ENCODE assay signal across 8 mouse cellular contexts in genomic region chrX:12079059-12079308, GRCm38 (mm10).
DNase-seq lines count a peak whose midpoint lies in the region; ATAC-seq and TF ChIP-seq lines count a peak whose summit lies in the region.

No protein-coding gene starts in this region.

- peaks cover 4% of the 10 kb centered on the region; the same call in 1 of the 2 replicates for H3K4me1 ChIP-seq in brown adipose tissue, adult 24 weeks (ENCODE audit: control insufficient read depth, insufficient read depth, insufficient read length, low read length)
- peaks cover 23% of the 10 kb centered on the region for H3K4me1 ChIP-seq in hindbrain, embryonic 15.5 days (replicated peaks)

- peak overlapping the region; percentile 92 for H3ac ChIP-seq in myocyte (ENCODE audit: control insufficient read depth, insufficient read length)

- no peak for DNase-seq in left cerebral cortex, adult 2 months (ENCODE audit: extremely low spot score in 1 of 2, low spot score in 2 of 2)
- no peak for DNase-seq in left cerebral cortex, postnatal 36 days (ENCODE audit: low spot score in 2 of 2)
- no peak for DNase-seq in layer of hippocampus, adult 11-12 months (ENCODE audit: low spot score)
- DNase-seq in cerebellum, adult 8-10 months: no peak

- H3K27me3 ChIP-seq in hindbrain, embryonic 15.5 days: peaks cover 45% of the 10 kb centered on the region
- no peaks in the 10 kb centered on the region for H3K27me3 ChIP-seq in myocyte (ENCODE audit: control insufficient read depth, insufficient read depth, insufficient read length)

- WGBS in hindbrain, embryonic 15.5 days: 1% methylated on average over 21 of the region's 27 CpGs

- TF ChIP-seq CTCF in left cerebral cortex, adult 2 months (IDR thresholded peaks at IDR 0.05): no peak

- H3K79me2 ChIP-seq in myocyte (ENCODE audit: control insufficient read depth, insufficient read depth): peaks cover 43% of the 10 kb centered on the region

- H3K9ac ChIP-seq in hindbrain, embryonic 15.5 days: peak overlapping the region; percentile 66

- peak overlapping the region; percentile 74 for H3K4me2 ChIP-seq in hindbrain, embryonic 15.5 days
- peak overlapping the region; percentile 42 for H3K4me2 ChIP-seq in myocyte (ENCODE audit: low read depth)

- intact Hi-C loops in left cerebral cortex, adult 2 months (cut with DNase I): loop anchor here (2.0 to 10.0 kb wide), 6 partner anchors 56 to 1364 kb away; partner anchors contain the start of gene Mid1ip1
- intact Hi-C loops in left cerebral cortex, postnatal 36 days (cut with DNase I): loop anchor here (2.0 to 5.0 kb wide), 2 partner anchors 72 to 277 kb away; no protein-coding TSS in a partner anchor

- no peak for ATAC-seq in hindbrain, embryonic 15.5 days (ENCODE audit: low FRiP score, low read depth)
- no peak for ATAC-seq in CD4-positive, CD25-positive, alpha-beta regulatory T cell, adult 4 months

- no peaks in the 10 kb centered on the region for H3K36me3 ChIP-seq in hindbrain, embryonic 15.5 days
- no peaks in the 10 kb centered on the region for H3K36me3 ChIP-seq in myocyte (ENCODE audit: control insufficient read depth, insufficient read depth)

- TF ChIP-seq POLR2A in myocyte (IDR thresholded peaks at IDR 0.05; ENCODE audit: insufficient read length, low read depth): peak; percentile 32

- no peaks in the 10 kb centered on the region for H3K9me3 ChIP-seq in hindbrain, embryonic 15.5 days

- H3K4me3 ChIP-seq in left cerebral cortex, adult 2 months: peak overlapping the region; percentile 61
- peak overlapping the region; percentile 98 for H3K4me3 ChIP-seq in brown adipose tissue, adult 24 weeks (ENCODE audit: insufficient read depth, low read depth, low read length)
- H3K4me3 ChIP-seq in hindbrain, embryonic 15.5 days: peak overlapping the region; percentile 66
- peak overlapping the region; percentile 43 for H3K4me3 ChIP-seq in myocyte

- H3K27ac ChIP-seq in left cerebral cortex, adult 2 months: peak overlapping the region; percentile 86; the same call in 1 of the 2 replicates
- peak overlapping the region; percentile 63; the same call in 1 of the 2 replicates for H3K27ac ChIP-seq in brown adipose tissue, adult 24 weeks (replicated peaks; ENCODE audit: low read depth, low read length)
- H3K27ac ChIP-seq in hindbrain, embryonic 15.5 days (replicated peaks): peak overlapping the region; percentile 89

TF ChIP-seq in myocyte, 11 proteins besides CTCF, POLR2A, EP300 and RAD21:
- TF ChIP-seq MYOD1 (IDR thresholded peaks at IDR 0.05; ENCODE audit: control insufficient read depth in 1 of 3, insufficient read length in 2 of 3, low read depth in 2 of 3) (no peak), REST (IDR thresholded peaks at IDR 0.05; ENCODE audit: insufficient read depth, insufficient read length) (no peak), POLR2AphosphoS2 (IDR thresholded peaks at IDR 0.05; ENCODE audit: insufficient read length, low read depth) (no peak), MYOG (IDR thresholded peaks at IDR 0.05; ENCODE audit: control insufficient read depth in 1 of 3, insufficient read depth in 1 of 3, insufficient read length in 2 of 3, low read depth in 2 of 3) (no peak)
TF ChIP-seq in myocyte: peak in this region for 0.

Comparison
In these comparisons a context has a peak if more than half of its experiments do, and no peak if none do; other contexts are left out.
1. H3K4me3 ChIP-seq: peak in every context shown above with its lines; median percentile 98 in brown adipose tissue, adult 24 weeks; 66 in hindbrain, embryonic 15.5 days; 61 in left cerebral cortex, adult 2 months; 43 in myocyte.